Mouse (Mus musculus) testis, adult 10 weeks (tissue): ENCODE measurements around the gene Tmem106c. TPM values are rescaled to one million over a fixed set of nuclear protein-coding genes. Genes with fewer than 3 reads are reported as not detected.

Experiments
- polyA plus RNA-seq: library from polyadenylated mRNA; stranded (reverse); fragments of 350-450 nt; fragmentation: Illumina TruSeq; extraction: RNeasy Lipid Tissue Mini Kit (QIAGEN cat#74804); gene quantifications from one replicate; pipeline ENCODE4 v1.2.3, GENCODE M21; 2014; ENCODE audit warnings: low read depth, low replicate concordance

Gene Tmem106c
- 13.0 TPM for polyA plus RNA-seq

DNA sequence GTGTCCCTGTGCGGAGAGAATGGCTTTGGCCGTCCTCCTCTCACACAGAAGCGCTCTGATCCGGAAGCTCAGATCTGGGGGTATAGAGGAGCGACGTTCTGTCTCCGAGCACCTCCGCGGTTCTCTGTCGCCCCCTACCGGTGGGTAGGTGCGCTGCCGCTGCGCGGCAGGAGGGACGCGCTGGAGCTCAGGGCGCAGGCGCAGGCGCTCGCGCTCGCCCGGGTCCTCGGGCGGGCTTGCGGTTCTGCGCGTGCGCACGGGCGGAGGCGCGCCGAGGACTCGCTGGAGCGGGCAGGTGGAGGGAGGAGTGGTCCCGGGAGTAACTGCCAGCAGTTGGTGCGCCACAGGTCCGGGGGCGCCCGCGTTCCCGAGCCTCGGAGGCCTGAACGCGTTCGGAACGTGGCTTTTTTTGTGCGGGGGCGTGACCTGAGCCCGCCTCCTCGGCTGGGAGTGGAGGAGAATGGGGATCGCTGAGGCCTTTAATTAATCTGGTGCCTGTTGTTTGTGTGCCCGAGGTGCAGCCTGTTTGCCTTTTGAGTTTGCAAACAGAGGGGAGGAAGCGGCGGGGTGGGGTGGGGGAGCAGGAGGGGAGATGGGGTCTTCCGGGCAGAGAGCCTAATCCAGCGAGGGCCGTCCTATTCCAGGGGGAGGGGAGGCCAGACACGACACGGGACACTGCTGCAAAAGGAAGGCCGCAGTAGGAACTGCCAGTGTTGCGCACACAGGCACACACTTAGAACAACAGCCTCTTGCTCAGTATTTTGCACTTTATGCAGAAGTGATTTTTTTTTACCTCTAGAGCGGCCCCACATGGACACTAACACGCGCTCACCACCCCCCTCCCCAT, at the start of gene Tmem106c:
TSS of gene Tmem106c (plus strand) at position 212 of the 847 bp plus-strand sequence.

GRCm38 (mm10) chr15:98003822-98004739, 40.1 kb downstream of the Tmem106c start, which contains the start of gene Col2a1:
Gene Col2a1 (minus strand): TSS chr15:98004695.

Other genes starting within 250 kb of the Tmem106c start
- 0.85 TPM for gene Endou, start 232.9 kb upstream of the Tmem106c start, polyA plus RNA-seq
- gene Rapgef3, start 196.2 kb upstream of the Tmem106c start, polyA plus RNA-seq = 0.20 TPM
- 9.2 TPM for gene Slc48a1, start 185.7 kb upstream of the Tmem106c start, polyA plus RNA-seq
- 0.41 TPM for gene Hdac7, start 119.7 kb upstream of the Tmem106c start, polyA plus RNA-seq
- gene Vdr, start 53.6 kb upstream of the Tmem106c start, polyA plus RNA-seq = 3.5 TPM
- 0.85 TPM for gene Col2a1, start 40.5 kb downstream of the Tmem106c start, polyA plus RNA-seq
- 23.1 TPM for gene Pfkm, start 128.4 kb downstream of the Tmem106c start, polyA plus RNA-seq
- gene Senp1, start 129.5 kb downstream of the Tmem106c start, polyA plus RNA-seq = 111 TPM
- gene Asb8, start 201.4 kb downstream of the Tmem106c start, polyA plus RNA-seq = 33.6 TPM
- gene Ccdc184, start 203.0 kb downstream of the Tmem106c start, polyA plus RNA-seq = 2.3 TPM
- gene Olfr288, start 231.3 kb downstream of the Tmem106c start, polyA plus RNA-seq = not detected